Mouse (Mus musculus) neural tube, embryonic 14.5 days (tissue): ENCODE data around the gene Ciao2a. TPM values are rescaled to one million over a fixed set of nuclear protein-coding genes. Genes with fewer than 3 reads are reported as not detected.

Experiments
- ATAC-seq: fragments of 200-750 bp; cut with Nextera tagmentation; 2 replicates; pipeline ENCODE4 v1.8.0; 2017; ENCODE audit warnings: low read depth, mild to moderate bottlenecking, moderate TSS enrichment, moderate library complexity
- H3K27ac ChIP-seq: fragments of 300-500 bp; sonication (generic); 2 replicates; pipeline ENCODE4 v1.5.1; 2014; ENCODE audit warnings: low read depth, mild to moderate bottlenecking, control low read depth, low read length, moderate library complexity, mixed read lengths
- H3K27me3 ChIP-seq: fragments of 300-500 bp; sonication (generic); 2 replicates; pipeline ENCODE4 v1.6.1; 2014; ENCODE audit warnings: low read length; ENCODE audit not compliant: control insufficient read depth, insufficient read depth
- H3K36me3 ChIP-seq: fragments of 300-500 bp; sonication (generic); 2 replicates; pipeline ENCODE4 v1.6.1; 2014; ENCODE audit warnings: low read length, mixed read lengths; ENCODE audit not compliant: control insufficient read depth, insufficient read depth
- H3K4me1 ChIP-seq: fragments of 300-500 bp; sonication (generic); 2 replicates; pipeline ENCODE4 v1.6.1; 2014; ENCODE audit warnings: low read length; ENCODE audit not compliant: control insufficient read depth, insufficient read depth
- H3K4me2 ChIP-seq: fragments of 300-500 bp; sonication (generic); 2 replicates; pipeline ENCODE4 v1.6.1; 2014; ENCODE audit warnings: mild to moderate bottlenecking, low read depth, low read length, control low read depth
- H3K4me3 ChIP-seq: fragments of 300-500 bp; sonication (generic); 2 replicates; pipeline ENCODE4 v1.5.1; 2014; ENCODE audit warnings: low read depth, low read length, control low read depth, mixed read lengths
- H3K9ac ChIP-seq: fragments of 300-500 bp; sonication (generic); replicated peaks from 2 replicates; pipeline ENCODE4 v1.6.1; 2014; ENCODE audit warnings: low read depth, mild to moderate bottlenecking, control low read depth, low read length, mixed read lengths
- H3K9me3 ChIP-seq: fragments of 300-500 bp; sonication (generic); 2 replicates; pipeline ENCODE4 v1.6.1; 2016; ENCODE audit warnings: low read length; ENCODE audit not compliant: control insufficient read depth
- WGBS: fragments of 180-500 bp; shearing (Covaris S2); extraction: QIAGEN DNeasy Blood & Tissue Kit; methylation state at CpG from one replicate; pipeline ENCODE4 v1.1.7; 2014; 5-methylcytosine and 5-hydroxymethylcytosine counted together
- polyA plus RNA-seq: library from polyadenylated mRNA; unstranded; fragments of >200 nt; fragmentation: Nextera tagmentation; extraction: Ambion mirVana; gene quantifications from 2 replicates; pipeline ENCODE4 v1.2.1, GENCODE M21; 2014

The Ciao2a gene
- polyA plus RNA-seq, 1 experiment from 2014 or later = 66.6 TPM

GRCm38 (mm10) chr9:66090593-66091244 is 35.7 kb upstream of the Ciao2a start:
- no peak for ATAC-seq
- H3K4me3 ChIP-seq = no peak overlapping the region
- H3K4me1 ChIP-seq = no peaks in the 10 kb centered on the region
- H3K4me2 ChIP-seq = no peak overlapping the region
- 94% methylated on average over 13 of the region's 13 CpGs for WGBS
- peaks cover 47% of the 10 kb centered on the region for H3K36me3 ChIP-seq
- no peaks in the 10 kb centered on the region for H3K9me3 ChIP-seq
- H3K27ac ChIP-seq = no peak overlapping the region
- no peaks in the 10 kb centered on the region for H3K27me3 ChIP-seq
- no peak overlapping the region for H3K9ac ChIP-seq

- 79% methylated on average over 6 of the region's 6 CpGs for WGBS
- Histone ChIP-seq H3K9me3 (no peaks in the 10 kb centered on the region), H3K27ac (no peak overlapping the region), H3K27me3 (no peaks in the 10 kb centered on the region), H3K4me2 (no peak overlapping the region), H3K9ac (no peak overlapping the region), H3K36me3 (peaks cover 52% of the 10 kb centered on the region), H3K4me1 (no peaks in the 10 kb centered on the region), H3K4me3 (no peak overlapping the region)
- no peak for ATAC-seq
These were observed 34.8 kb upstream of the Ciao2a start for GRCm38 (mm10) chr9:66091327-66092231.

GRCm38 (mm10) chr9:66092664-66093063 is 33.7 kb upstream of the Ciao2a start:
- H3K9ac ChIP-seq = no peak overlapping the region
- 87% methylated on average over 2 of the region's 2 CpGs for WGBS
- no peak overlapping the region for H3K27ac ChIP-seq
- no peaks in the 10 kb centered on the region for H3K9me3 ChIP-seq
- no peak overlapping the region for H3K4me2 ChIP-seq
- H3K4me1 ChIP-seq = no peaks in the 10 kb centered on the region
- peaks cover 57% of the 10 kb centered on the region for H3K36me3 ChIP-seq
- H3K27me3 ChIP-seq = no peaks in the 10 kb centered on the region
- H3K4me3 ChIP-seq = no peak overlapping the region
- no peak for ATAC-seq

- no peak overlapping the region for H3K4me2 ChIP-seq
- no peak overlapping the region for H3K9ac ChIP-seq
- ATAC-seq = peak; percentile 46; the same call in 1 of the 2 replicates
- H3K4me3 ChIP-seq = no peak overlapping the region
- H3K4me1 ChIP-seq = no peaks in the 10 kb centered on the region
- peaks cover 69% of the 10 kb centered on the region for H3K36me3 ChIP-seq
- H3K27me3 ChIP-seq = no peaks in the 10 kb centered on the region
- H3K27ac ChIP-seq = no peak overlapping the region
- no peaks in the 10 kb centered on the region for H3K9me3 ChIP-seq
- WGBS = 74% methylated on average over 8 of the region's 8 CpGs
These were observed 24.8 kb upstream of the Ciao2a start for GRCm38 (mm10) chr9:66101577-66101976.

- no peak for ATAC-seq
- H3K9ac ChIP-seq = no peak overlapping the region
- H3K9me3 ChIP-seq = no peaks in the 10 kb centered on the region
- no peak overlapping the region for H3K4me2 ChIP-seq
- H3K36me3 ChIP-seq = peaks cover 59% of the 10 kb centered on the region
- H3K27me3 ChIP-seq = no peaks in the 10 kb centered on the region
- no peak overlapping the region for H3K27ac ChIP-seq
- no peak overlapping the region for H3K4me3 ChIP-seq
- 95% methylated on average over 6 of the region's 6 CpGs for WGBS
- no peaks in the 10 kb centered on the region for H3K4me1 ChIP-seq
These were observed 23.7 kb upstream of the Ciao2a start for GRCm38 (mm10) chr9:66102668-66103067.

GRCm38 (mm10) chr9:66104601-66105000 is 21.8 kb upstream of the Ciao2a start:
- no peaks in the 10 kb centered on the region for H3K4me1 ChIP-seq
- peaks cover 60% of the 10 kb centered on the region for H3K36me3 ChIP-seq
- H3K27me3 ChIP-seq = no peaks in the 10 kb centered on the region
- no peaks in the 10 kb centered on the region for H3K9me3 ChIP-seq
- no peak overlapping the region for H3K4me2 ChIP-seq
- H3K4me3 ChIP-seq = no peak overlapping the region
- WGBS = 97% methylated on average over 4 of the region's 4 CpGs
- H3K9ac ChIP-seq = no peak overlapping the region
- ATAC-seq = no peak
- H3K27ac ChIP-seq = no peak overlapping the region

GRCm38 (mm10) chr9:66105168-66105567 is 21.2 kb upstream of the Ciao2a start:
- no peak for ATAC-seq
- Histone ChIP-seq H3K4me1 (no peaks in the 10 kb centered on the region), H3K9me3 (no peaks in the 10 kb centered on the region), H3K9ac (no peak overlapping the region), H3K27ac (no peak overlapping the region), H3K4me2 (no peak overlapping the region), H3K27me3 (no peaks in the 10 kb centered on the region), H3K4me3 (no peak overlapping the region), H3K36me3 (peaks cover 58% of the 10 kb centered on the region)
- WGBS = 93% methylated on average over 8 of the region's 8 CpGs

GRCm38 (mm10) chr9:66109574-66109973 is 16.8 kb upstream of the Ciao2a start:
- 90% methylated on average over 1 of the region's 1 CpGs for WGBS
- no peak for ATAC-seq
- Histone ChIP-seq H3K4me1 (no peaks in the 10 kb centered on the region), H3K9ac (no peak overlapping the region), H3K9me3 (no peaks in the 10 kb centered on the region), H3K4me3 (no peak overlapping the region), H3K4me2 (no peak overlapping the region), H3K36me3 (peaks cover 25% of the 10 kb centered on the region), H3K27ac (no peak overlapping the region), H3K27me3 (no peaks in the 10 kb centered on the region)

- H3K4me2 ChIP-seq = no peak overlapping the region
- no peaks in the 10 kb centered on the region for H3K9me3 ChIP-seq
- no peak overlapping the region for H3K4me3 ChIP-seq
- no peak for ATAC-seq
- no peak overlapping the region for H3K27ac ChIP-seq
- WGBS = 54% methylated on average over 8 of the region's 8 CpGs
- H3K4me1 ChIP-seq = no peaks in the 10 kb centered on the region
- H3K9ac ChIP-seq = no peak overlapping the region
- H3K27me3 ChIP-seq = no peaks in the 10 kb centered on the region
- peaks cover 20% of the 10 kb centered on the region for H3K36me3 ChIP-seq
These were observed 16.3 kb upstream of the Ciao2a start for GRCm38 (mm10) chr9:66110126-66110525.
